Mouse (Mus musculus): ENCODE data around the gene Spaca3.

- TF ChIP-seq EP300 (IDR thresholded peaks at IDR 0.05; ENCODE audit: insufficient read depth, low read depth, low read length), result no peak
- no peak for TF ChIP-seq CTCF (IDR thresholded peaks at IDR 0.05; ENCODE audit: low read depth, low read length)
Observed at GRCm38 (mm10) chr11:80820085-80820484, 38.1 kb upstream of the Spaca3 start.
